Mouse (Mus musculus) testis, adult 2 months (tissue): ENCODE data around the gene Ccnd3. TPM values are rescaled to one million over a fixed set of nuclear protein-coding genes. Genes with fewer than 3 reads are reported as not detected.
A peak's percentile ranks its signal among the peaks of the same experiment; 100 is the strongest.

Experiments used
- H3K27ac ChIP-seq: fragments of 200-500 bp; 2 replicates; pipeline ENCODE4 v1.5.1; 2012; ENCODE audit warnings: low read depth, low read length; ENCODE audit not compliant: control insufficient read depth, insufficient read depth
- H3K27me3 ChIP-seq: fragments of 200-500 bp; 2 replicates; pipeline ENCODE4 v1.6.1; 2012; ENCODE audit warnings: mild to moderate bottlenecking, low read length, moderate library complexity; ENCODE audit not compliant: control insufficient read depth, insufficient read depth
- H3K36me3 ChIP-seq: fragments of 200-500 bp; 2 replicates; pipeline ENCODE4 v1.6.1; 2012; ENCODE audit warnings: mild to moderate bottlenecking, low read length; ENCODE audit not compliant: control insufficient read depth, insufficient read depth
- H3K4me1 ChIP-seq: fragments of 200-500 bp; 2 replicates; pipeline ENCODE4 v1.6.1; 2012; ENCODE audit warnings: low read length; ENCODE audit not compliant: control insufficient read depth, insufficient read depth
- H3K4me3 ChIP-seq: fragments of 200-500 bp; 2 replicates; pipeline ENCODE4 v1.5.1; 2012; ENCODE audit warnings: low read depth, mild to moderate bottlenecking, low read length, moderate library complexity, mixed read lengths; ENCODE audit not compliant: control insufficient read depth
- CTCF ChIP-seq: fragments of 200-500 bp; IDR thresholded peaks from 2 replicates; pipeline ENCODE4 v1.5.1; 2012; ENCODE audit warnings: low read depth, mild to moderate bottlenecking, inconsistent platforms, low read length, moderate library complexity; ENCODE audit not compliant: control insufficient read depth, insufficient read depth, insufficient replicate concordance
- POLR2A ChIP-seq: fragments of 200-500 bp; IDR thresholded peaks from 2 replicates; pipeline ENCODE4 v1.6.1; 2012; ENCODE audit warnings: low read depth, mild to moderate bottlenecking, inconsistent platforms, low read length, moderate library complexity; ENCODE audit not compliant: control insufficient read depth
- polyA plus RNA-seq: library from polyadenylated mRNA; depleted of rRNA; stranded (reverse); fragments of >200 nt; gene quantifications from 2 replicates; pipeline ENCODE4 v1.2.3, GENCODE M21; 2012

Ccnd3 gene
- polyA plus RNA-seq, 1 experiment = 253 TPM

DNA sequence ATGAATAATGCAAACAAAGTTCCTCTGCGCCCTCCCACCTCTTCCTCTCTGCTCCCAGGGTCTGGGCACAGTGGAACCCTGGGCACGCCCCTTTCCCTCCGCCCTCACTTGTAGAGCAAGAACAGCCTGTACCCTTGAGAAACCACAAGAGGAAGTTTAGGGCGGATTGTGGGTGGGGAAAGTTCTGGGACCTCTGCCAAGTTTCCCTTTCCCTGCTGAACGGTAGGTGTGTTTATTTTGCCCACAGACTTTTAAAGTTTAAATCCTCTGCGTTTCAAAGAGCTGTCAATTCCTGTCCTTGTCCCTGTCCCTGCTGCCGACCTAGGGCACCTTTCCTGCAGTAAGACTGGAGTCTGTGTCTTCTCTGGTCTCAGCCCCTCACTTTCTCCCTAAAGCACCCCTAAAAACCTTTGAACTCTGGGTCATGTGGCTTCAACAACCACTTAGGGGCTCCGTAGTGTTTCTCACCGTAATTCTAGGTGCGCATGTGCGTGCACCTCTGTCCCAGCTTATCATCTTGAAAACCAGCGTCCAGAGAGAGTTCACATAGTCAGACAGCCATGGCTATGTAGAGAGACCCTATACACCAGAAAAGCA, 3.3 kb downstream of the Ccnd3 start:
- H3K4me3 ChIP-seq = no peak overlapping the region
- TF ChIP-seq CTCF (no peak), POLR2A (no peak)
- H3K27me3 ChIP-seq = no peaks in the 10 kb centered on the region
- no peaks in the 10 kb centered on the region for H3K36me3 ChIP-seq
- H3K27ac ChIP-seq = peak overlapping the region; percentile 61
- H3K4me1 ChIP-seq = peaks cover 15% of the 10 kb centered on the region

- Histone ChIP-seq H3K27me3 (no peaks in the 10 kb centered on the region), H3K27ac (no peak overlapping the region), H3K4me1 (peaks cover 15% of the 10 kb centered on the region), H3K36me3 (no peaks in the 10 kb centered on the region), H3K4me3 (no peak overlapping the region)
- TF ChIP-seq POLR2A = no peak
- TF ChIP-seq CTCF = no peak
These were observed 4.3 kb downstream of the Ccnd3 start for GRCm38 (mm10) chr17:47509031-47509705.

DNA sequence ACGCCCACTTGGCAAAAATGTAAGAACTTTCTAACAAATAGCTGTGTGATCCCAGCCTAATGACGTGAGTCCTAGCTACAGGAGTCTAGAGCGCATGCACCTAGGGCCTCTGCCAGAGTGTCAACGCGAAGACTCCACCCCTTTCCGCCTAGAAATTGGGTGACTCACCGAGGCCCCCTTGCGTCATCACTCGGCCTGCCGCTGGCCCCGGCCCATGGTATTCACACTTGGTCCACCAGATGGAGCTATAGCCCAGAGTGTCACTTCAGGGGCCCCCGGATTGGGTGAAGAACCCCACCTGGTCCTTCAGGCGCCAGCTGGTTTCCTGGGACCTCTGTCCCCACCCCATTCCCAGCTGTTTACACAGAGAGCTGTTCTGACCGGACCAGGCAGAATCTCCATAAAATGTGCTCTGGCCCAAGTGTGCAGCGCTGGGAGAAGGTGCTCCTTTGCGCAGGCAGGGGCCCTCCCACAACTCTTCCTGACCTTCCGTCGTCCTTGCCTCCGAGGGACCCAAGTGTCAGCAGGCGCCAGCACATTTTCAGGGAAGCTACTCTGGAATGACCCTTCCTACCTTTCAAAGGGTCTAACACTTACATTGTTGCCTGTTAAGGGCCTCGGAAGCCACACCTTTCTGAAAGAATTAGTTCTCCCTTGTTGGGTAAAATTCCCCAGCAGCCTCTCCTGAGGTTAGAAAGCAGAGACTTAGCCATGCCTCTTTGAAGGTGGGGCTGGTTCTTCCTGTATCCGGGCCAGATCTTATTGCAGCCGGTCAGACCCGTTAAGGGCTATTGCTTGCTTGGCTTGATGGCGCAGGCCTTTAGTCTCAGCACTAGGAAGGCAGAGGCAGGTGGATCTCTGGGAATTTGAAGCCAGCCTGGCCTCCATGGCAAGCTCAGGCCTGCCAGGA, 6.5 kb downstream of the Ccnd3 start:
- peak overlapping the region; percentile 72 for H3K27ac ChIP-seq
- TF ChIP-seq POLR2A (no peak), CTCF (peak; percentile 75)
- no peaks in the 10 kb centered on the region for H3K36me3 ChIP-seq
- no peaks in the 10 kb centered on the region for H3K27me3 ChIP-seq
- H3K4me1 ChIP-seq = peaks cover 5% of the 10 kb centered on the region
- H3K4me3 ChIP-seq = no peak overlapping the region; the same call in 1 of the 2 replicates

DNA sequence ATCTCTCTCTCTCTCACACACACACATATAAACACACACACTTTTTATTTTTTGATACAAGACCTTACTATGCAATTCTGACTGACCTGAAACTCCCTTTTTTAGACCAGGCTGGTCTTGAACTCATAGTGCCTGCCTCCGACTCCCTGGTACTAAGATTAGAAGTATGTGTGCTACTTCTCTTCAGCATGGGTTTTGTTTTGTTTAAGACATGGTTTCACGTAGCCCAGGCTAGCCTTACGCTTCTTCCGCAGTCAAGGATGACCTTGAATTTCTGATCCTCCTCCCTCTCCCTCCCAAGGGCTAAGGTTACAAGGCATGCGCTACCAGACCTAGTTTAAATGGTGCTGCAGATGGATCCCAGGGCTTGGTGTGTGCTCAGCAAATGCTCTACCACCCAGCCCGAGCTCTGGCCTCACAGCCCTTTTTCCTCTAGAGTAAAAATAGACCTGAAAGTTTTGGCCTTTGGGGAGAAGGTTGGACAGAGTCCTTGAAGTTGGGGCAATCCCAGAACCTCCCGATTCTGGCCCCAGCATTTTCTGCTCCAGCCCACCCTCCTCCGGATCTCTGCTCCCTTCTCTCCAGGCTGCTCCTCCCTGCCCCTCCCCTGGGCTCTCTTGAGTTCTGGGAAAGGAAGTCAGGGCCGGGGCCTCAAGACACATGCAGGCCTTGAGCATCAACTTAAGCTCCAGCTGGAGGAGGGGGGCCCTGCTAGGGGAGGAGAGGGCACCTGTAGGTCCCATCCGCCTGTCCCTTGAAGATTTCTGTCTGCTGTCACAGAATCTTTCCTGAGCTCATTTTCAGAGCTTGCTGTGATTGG, 8.3 kb downstream of the Ccnd3 start:
- no peak overlapping the region for H3K4me3 ChIP-seq
- TF ChIP-seq CTCF = no peak
- no peak for TF ChIP-seq POLR2A
- no peaks in the 10 kb centered on the region for H3K36me3 ChIP-seq
- no peaks in the 10 kb centered on the region for H3K27me3 ChIP-seq
- H3K4me1 ChIP-seq = peaks cover 3% of the 10 kb centered on the region; the same call in 1 of the 2 replicates
- H3K27ac ChIP-seq = no peak overlapping the region

GRCm38 (mm10) chr17:47515180-47515844, 10.5 kb downstream of the Ccnd3 start:
- TF ChIP-seq CTCF = no peak
- TF ChIP-seq POLR2A = no peak
- H3K27me3 ChIP-seq = no peaks in the 10 kb centered on the region

GRCm38 (mm10) chr17:47516232-47516631, 11.4 kb downstream of the Ccnd3 start:
- H3K4me1 ChIP-seq = peaks cover 3% of the 10 kb centered on the region; the same call in 1 of the 2 replicates
- H3K27ac ChIP-seq = no peak overlapping the region
- no peak overlapping the region for H3K4me3 ChIP-seq
- no peaks in the 10 kb centered on the region for H3K36me3 ChIP-seq
- TF ChIP-seq POLR2A (no peak), CTCF (no peak)
- no peaks in the 10 kb centered on the region for H3K27me3 ChIP-seq

More at GRCm38 (mm10) chr17:47515180-47515844, 10.5 kb downstream of the Ccnd3 start:
- Histone ChIP-seq H3K4me1 (peaks cover 3% of the 10 kb centered on the region; the same call in 1 of the 2 replicates), H3K36me3 (no peaks in the 10 kb centered on the region), H3K4me3 (no peak overlapping the region), H3K27ac (no peak overlapping the region)
